Mouse (Mus musculus) heart, postnatal 0 days (tissue): ENCODE measurements around the gene Necab2. TPM values are rescaled to one million over a fixed set of nuclear protein-coding genes. Genes with fewer than 3 reads are reported as not detected.

Experiments used
- ATAC-seq: fragments of 200-750 bp; cut with Nextera tagmentation; 2 replicates; pipeline ENCODE4 v1.8.0; 2017; ENCODE audit warnings: low read depth, moderate number of reproducible peaks, moderate library complexity; ENCODE audit not compliant: insufficient read depth
- DNase-seq: peaks from one replicate; pipeline ENCODE4 v3.0.0-alpha.2; 2016; ENCODE audit warnings: low spot score
- H3K27ac ChIP-seq: fragments of 300-500 bp; sonication (generic); 2 replicates; pipeline ENCODE4 v1.5.1; 2014; ENCODE audit warnings: low read depth, mild to moderate bottlenecking
- H3K27me3 ChIP-seq: fragments of 300-500 bp; sonication (generic); 2 replicates; pipeline ENCODE4 v1.6.1; 2014; ENCODE audit warnings: low read length, mixed read lengths; ENCODE audit not compliant: control insufficient read depth, insufficient read depth
- H3K36me3 ChIP-seq: fragments of 300-500 bp; sonication (generic); replicated peaks from 2 replicates; pipeline ENCODE4 v1.6.1; 2014; ENCODE audit warnings: low read length, mixed read lengths; ENCODE audit not compliant: control insufficient read depth, insufficient read depth
- H3K4me1 ChIP-seq: fragments of 300-500 bp; sonication (generic); 2 replicates; pipeline ENCODE4 v1.6.1; 2014; ENCODE audit warnings: antibody characterized with exemption; ENCODE audit not compliant: control insufficient read depth, insufficient read depth
- H3K4me2 ChIP-seq: fragments of 300-500 bp; sonication (generic); 2 replicates; pipeline ENCODE4 v1.6.1; 2014; ENCODE audit warnings: low read depth, mild to moderate bottlenecking, low read length, moderate library complexity
- H3K4me3 ChIP-seq: fragments of 300-500 bp; sonication (generic); 2 replicates; pipeline ENCODE4 v1.5.1; 2014; ENCODE audit warnings: low read depth, low read length
- H3K9ac ChIP-seq: fragments of 300-500 bp; sonication (generic); replicated peaks from 2 replicates; pipeline ENCODE4 v1.6.1; 2014; ENCODE audit warnings: low read depth, low read length, mixed read lengths
- H3K9me3 ChIP-seq: fragments of 300-500 bp; sonication (generic); replicated peaks from 2 replicates; pipeline ENCODE4 v1.6.1; 2016; ENCODE audit warnings: low read length; ENCODE audit not compliant: control insufficient read depth
- CTCF ChIP-seq: IDR thresholded peaks from 2 replicates; pipeline ENCODE4 v1.5.1; 2016; ENCODE audit warnings: antibody characterized with exemption, control low read depth, low read depth
- EP300 ChIP-seq: IDR thresholded peaks from 2 replicates; pipeline ENCODE4 v1.6.1; 2016; ENCODE audit warnings: antibody characterized with exemption, low read depth
- WGBS: fragments of 180-500 bp; shearing (Covaris S2); extraction: QIAGEN DNeasy Blood & Tissue Kit; methylation state at CpG from one replicate; pipeline ENCODE4 v1.1.7; 2014; 5-methylcytosine and 5-hydroxymethylcytosine counted together
- polyA plus RNA-seq: library from polyadenylated mRNA; unstranded; fragments of >200 nt; fragmentation: Nextera tagmentation; extraction: Ambion mirVana; gene quantifications from 2 replicates; pipeline ENCODE4 v1.2.1, GENCODE M21; 2015
- total RNA-seq: library from RNA; depleted of rRNA; stranded (reverse); fragments of >200 nt; gene quantifications from 2 replicates; pipeline ENCODE4 v1.2.3, GENCODE M21; 2014; ENCODE audit warnings: low replicate concordance; rRNA removed

Gene Necab2
- total RNA-seq: not detected in 2 replicates
- 0.07 TPM in 1 of 2 replicates, not detected in the other for polyA plus RNA-seq

DNA sequence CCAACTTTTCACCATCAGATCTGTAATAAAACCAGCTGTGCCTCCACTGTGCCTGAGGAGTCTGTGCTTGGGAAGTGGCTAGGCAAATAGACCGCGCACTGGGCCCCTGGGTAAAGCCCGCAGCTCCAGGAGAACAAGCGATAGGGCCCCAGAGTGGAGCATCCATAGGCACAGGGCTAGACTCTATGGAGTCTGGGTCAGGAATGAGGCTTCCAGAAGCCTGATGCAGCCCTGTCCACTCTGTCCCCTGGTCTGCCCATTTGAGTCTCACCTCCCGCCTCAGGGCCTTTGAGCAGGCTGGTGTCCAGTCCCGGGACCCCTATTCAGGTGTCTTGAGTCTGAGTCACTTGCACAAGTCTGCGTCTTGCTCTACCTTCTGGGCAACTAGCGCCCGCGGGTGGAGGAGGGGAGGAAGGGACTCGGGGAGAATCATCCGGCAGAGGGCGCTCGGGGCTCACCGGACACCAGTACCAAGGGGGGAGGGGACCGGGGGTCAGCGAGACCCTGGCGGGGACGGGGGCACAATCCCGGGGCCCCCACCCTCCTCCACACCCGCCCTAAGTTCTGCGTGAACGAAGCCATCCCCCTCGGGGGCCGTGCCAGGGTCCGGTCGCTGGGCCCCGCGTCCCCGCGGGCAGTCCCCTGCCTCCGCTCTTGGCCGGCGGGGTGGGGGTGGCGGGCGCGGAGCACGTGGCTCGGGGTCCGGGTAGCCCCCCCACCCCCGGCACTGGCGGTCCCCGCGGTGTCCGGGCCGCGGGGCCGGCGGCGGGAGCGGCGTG is at the start of gene Necab2:
Gene Necab2 (plus strand): TSS at position 509 of the 779 bp plus-strand sequence.
- Histone ChIP-seq H3K4me2 (peak within 1 kb of the TSS; percentile 100), H3K4me3 (peak within 1 kb of the TSS; percentile 59), H3K9me3 (no peaks in the 10 kb centered on the region), H3K27ac (no peak within 1 kb of the TSS), H3K9ac (peak within 1 kb of the TSS; percentile 29; the same call in 1 of the 2 replicates), H3K36me3 (no peaks in the 10 kb centered on the region), H3K4me1 (no peaks in the 10 kb centered on the region), H3K27me3 (peaks cover 60% of the 10 kb centered on the region)
- 2% methylated on average over 25 of the region's 52 CpGs for WGBS
- DNase-seq (peak; percentile 55), ATAC-seq (peak; percentile 70)
- TF ChIP-seq CTCF (peak; percentile 74), EP300 (no peak)

DNA sequence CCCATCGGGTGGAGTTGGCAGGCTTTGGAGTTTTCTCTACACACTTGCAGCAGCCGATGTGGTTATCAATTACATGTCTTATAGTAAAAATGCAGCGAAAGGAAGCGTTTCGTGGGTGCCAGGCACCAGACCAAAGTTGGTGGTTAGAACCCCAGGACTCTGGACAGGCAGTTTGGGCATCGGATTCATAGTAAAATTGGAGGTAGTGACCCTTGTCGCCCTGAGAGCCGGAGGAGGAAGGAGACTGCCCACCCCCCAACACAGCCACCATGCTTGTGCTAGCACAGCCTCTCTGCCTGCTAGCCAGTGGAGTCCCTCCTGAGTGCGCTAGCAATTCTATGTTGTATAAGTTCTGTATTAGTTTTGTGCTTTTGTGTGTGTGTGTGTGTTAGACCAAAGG is 48.0 kb upstream of the Necab2 start:
- 81% methylated on average over 9 of the region's 9 CpGs for WGBS
- no peak for TF ChIP-seq EP300
- no peak for TF ChIP-seq CTCF
- H3K27ac ChIP-seq: peak overlapping the region; percentile 92
- no peak overlapping the region for H3K4me3 ChIP-seq
- no peak for ATAC-seq
- H3K4me2 ChIP-seq: no peak overlapping the region
- H3K9ac ChIP-seq: 0 out of 2 replicates have a peak overlapping the region, but pooled peaks have one; percentile 4
- peaks cover 32% of the 10 kb centered on the region for H3K4me1 ChIP-seq
- no peaks in the 10 kb centered on the region for H3K9me3 ChIP-seq
- no peaks in the 10 kb centered on the region for H3K27me3 ChIP-seq
- peaks cover 18% of the 10 kb centered on the region for H3K36me3 ChIP-seq
- no peak for DNase-seq

DNA sequence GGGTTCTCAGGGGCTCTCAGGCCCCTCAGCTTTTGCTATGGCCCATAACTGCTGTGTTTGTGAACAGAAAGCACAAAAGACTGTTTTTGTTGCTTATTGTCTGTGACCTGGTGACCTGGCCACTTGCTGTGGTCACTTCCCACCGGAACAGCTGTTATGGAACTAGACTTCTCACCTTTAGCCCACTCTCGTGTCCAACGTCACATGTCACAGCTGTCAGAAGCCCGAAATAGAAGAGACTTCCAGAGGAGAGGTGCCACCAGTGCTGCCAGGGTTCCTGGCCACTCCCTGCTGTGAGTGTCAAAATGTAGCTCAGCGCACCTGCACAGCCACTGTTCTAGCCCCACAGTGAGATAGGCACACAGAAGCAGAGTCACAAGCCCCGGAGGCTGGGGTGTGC is 47.3 kb upstream of the Necab2 start:
- Histone ChIP-seq H3K27ac (peak overlapping the region; percentile 92), H3K36me3 (peaks cover 23% of the 10 kb centered on the region), H3K9ac (no peak overlapping the region), H3K4me2 (no peak overlapping the region), H3K4me3 (no peak overlapping the region), H3K4me1 (peaks cover 29% of the 10 kb centered on the region), H3K27me3 (no peaks in the 10 kb centered on the region), H3K9me3 (no peaks in the 10 kb centered on the region)
- ATAC-seq (peak; percentile 72), DNase-seq (peak; percentile 89)
- TF ChIP-seq CTCF (no peak), EP300 (peak; percentile 99)
- 31% methylated on average over 6 of the region's 6 CpGs for WGBS

GRCm38 (mm10) chr8:119400122-119400671 is 46.3 kb upstream of the Necab2 start:
- H3K9me3 ChIP-seq: no peaks in the 10 kb centered on the region
- peaks cover 27% of the 10 kb centered on the region for H3K4me1 ChIP-seq
- H3K27ac ChIP-seq: peak overlapping the region; percentile 92
- H3K4me2 ChIP-seq: no peak overlapping the region
- H3K4me3 ChIP-seq: no peak overlapping the region
- DNase-seq (no peak), ATAC-seq (no peak)
- H3K36me3 ChIP-seq: peaks cover 32% of the 10 kb centered on the region
- no peaks in the 10 kb centered on the region for H3K27me3 ChIP-seq
- TF ChIP-seq EP300 (no peak), CTCF (no peak)
- 76% methylated on average over 9 of the region's 9 CpGs for WGBS
- 0 out of 2 replicates have a peak overlapping the region, but pooled peaks have one; percentile 12 for H3K9ac ChIP-seq

DNA sequence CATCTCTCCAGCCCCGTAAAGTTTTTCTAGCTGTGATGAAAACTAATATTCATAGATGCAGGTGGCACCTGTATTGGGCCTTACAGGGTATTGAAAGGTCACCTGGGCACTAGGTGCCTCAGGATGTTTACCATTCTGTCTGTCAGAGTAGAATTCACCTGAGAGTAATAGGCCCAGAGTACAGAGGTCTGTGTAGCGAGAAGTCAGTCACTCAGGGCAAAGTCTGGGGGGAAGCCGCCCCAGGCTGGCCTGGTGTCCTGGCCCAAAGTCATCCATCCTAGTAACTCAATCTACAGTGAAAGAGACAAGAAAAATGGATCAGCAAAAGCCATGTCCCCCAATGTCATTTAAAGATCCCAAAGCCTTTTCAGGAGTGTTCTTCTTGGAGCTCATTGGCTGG is 45.6 kb upstream of the Necab2 start:
- DNase-seq (no peak), ATAC-seq (no peak)
- Histone ChIP-seq H3K4me1 (peaks cover 21% of the 10 kb centered on the region; the same call in 1 of the 2 replicates), H3K9ac (no peak overlapping the region), H3K9me3 (no peaks in the 10 kb centered on the region), H3K4me3 (no peak overlapping the region), H3K36me3 (peaks cover 37% of the 10 kb centered on the region), H3K27ac (no peak overlapping the region), H3K27me3 (no peaks in the 10 kb centered on the region), H3K4me2 (no peak overlapping the region)
- no peak for TF ChIP-seq CTCF
- TF ChIP-seq EP300: no peak
- WGBS: 91% methylated on average over 3 of the region's 3 CpGs
